Mouse (Mus musculus) bone marrow, adult 2 months (tissue): ENCODE measurements around the gene Ccl1.
A peak's percentile ranks its signal among the peaks of the same experiment; 100 is the strongest.

Experiments used
- CTCF ChIP-seq: fragments of 200-500 bp; IDR thresholded peaks from 2 replicates; pipeline ENCODE4 v1.5.1; 2011; ENCODE audit warnings: low read length, control low read depth; ENCODE audit not compliant: control insufficient read depth, insufficient read depth
- POLR2A ChIP-seq: fragments of 200-500 bp; IDR thresholded peaks from 2 replicates; pipeline ENCODE4 v1.6.1; 2011; ENCODE audit warnings: low read depth, mild to moderate bottlenecking, control low read depth, low read length, borderline replicate concordance; ENCODE audit not compliant: control insufficient read depth

- peak; percentile 13; the same call in 1 of the 2 replicates for TF ChIP-seq CTCF
- no peak for TF ChIP-seq POLR2A
Measured at GRCm38 (mm10) chr11:82255601-82256000, 49.9 kb downstream of the Ccl1 start.
